Mouse (Mus musculus) heart, adult 2 months (tissue): ENCODE data around the gene Hgd. TPM values are rescaled to one million over a fixed set of nuclear protein-coding genes. Genes with fewer than 3 reads are reported as not detected.

Source experiments
- DNase-seq, 2 experiments: peaks; one replicate each; pipeline ENCODE4 v3.0.0; 2021
- H3K27ac ChIP-seq: fragments of 200-600 bp; 2 replicates; pipeline ENCODE4 v1.8.1; 2022
- H3K27me3 ChIP-seq: fragments of 200-500 bp; 2 replicates; pipeline ENCODE4 v1.6.1; 2012; ENCODE audit warnings: mild to moderate bottlenecking, low read length, inconsistent platforms, mixed read lengths; ENCODE audit not compliant: control insufficient read depth, insufficient read depth
- H3K36me3 ChIP-seq: fragments of 200-500 bp; 2 replicates; pipeline ENCODE4 v1.6.1; 2012; ENCODE audit warnings: low read length, inconsistent platforms; ENCODE audit not compliant: control insufficient read depth, insufficient read depth
- H3K4me1 ChIP-seq: fragments of 200-500 bp; 2 replicates; pipeline ENCODE4 v1.6.1; 2011; ENCODE audit warnings: low read length; ENCODE audit not compliant: control insufficient read depth, insufficient read depth
- H3K4me3 ChIP-seq: fragments of 200-600 bp; 2 replicates; pipeline ENCODE4 v1.8.1; 2022
- H3K79me2 ChIP-seq: fragments of 200-500 bp; replicated peaks from 2 replicates; pipeline ENCODE4 v1.6.1; 2012; ENCODE audit warnings: mild to moderate bottlenecking, inconsistent platforms, low read length, moderate library complexity, mixed read lengths; ENCODE audit not compliant: control insufficient read depth, insufficient read depth
- H3K9ac ChIP-seq: fragments of 200-500 bp; 2 replicates; pipeline ENCODE4 v1.6.1; 2012; ENCODE audit warnings: low read depth, mild to moderate bottlenecking, control low read depth, inconsistent platforms, low read length, mixed read lengths
- CTCF ChIP-seq: fragments of 200-600 bp; IDR thresholded peaks from 2 replicates; pipeline ENCODE4 v1.8.1; 2022; ENCODE audit warnings: antibody characterized with exemption, mild to moderate bottlenecking, moderate library complexity
- EP300 ChIP-seq: fragments of 200-500 bp; IDR thresholded peaks from 2 replicates; pipeline ENCODE4 v1.6.1; 2011; ENCODE audit warnings: low read depth, low read length, control low read depth; ENCODE audit not compliant: insufficient read depth
- POLR2A ChIP-seq: fragments of 200-500 bp; IDR thresholded peaks from 2 replicates; pipeline ENCODE4 v1.6.1; 2011; ENCODE audit warnings: mild to moderate bottlenecking, low read depth, low read length, control low read depth; ENCODE audit not compliant: insufficient read depth
- WGBS: fragments of 180-500 bp; shearing (Covaris S2); methylation state at CpG from one replicate; pipeline ENCODE4 v1.1.7; 2018; 5-methylcytosine and 5-hydroxymethylcytosine counted together
- intact Hi-C: fragments of 180-260 bp; cut with DNase I; formaldehyde crosslinking; loops from one replicate; pipeline ENCODE4 v1.15.1; 2025
- polyA plus RNA-seq: library from polyadenylated mRNA; depleted of rRNA; stranded (reverse); fragments of >200 nt; gene quantifications from 2 replicates; pipeline ENCODE4 v1.2.3, GENCODE M21; 2012
- total RNA-seq, 2 experiments: library from RNA; stranded (reverse); gene quantifications; 2 replicates each; pipeline ENCODE4 v1.2.3; 2021

The Hgd gene
- total and polyA plus RNA-seq, 3 experiments = 0.08 TPM; not detected in 2

DNA sequence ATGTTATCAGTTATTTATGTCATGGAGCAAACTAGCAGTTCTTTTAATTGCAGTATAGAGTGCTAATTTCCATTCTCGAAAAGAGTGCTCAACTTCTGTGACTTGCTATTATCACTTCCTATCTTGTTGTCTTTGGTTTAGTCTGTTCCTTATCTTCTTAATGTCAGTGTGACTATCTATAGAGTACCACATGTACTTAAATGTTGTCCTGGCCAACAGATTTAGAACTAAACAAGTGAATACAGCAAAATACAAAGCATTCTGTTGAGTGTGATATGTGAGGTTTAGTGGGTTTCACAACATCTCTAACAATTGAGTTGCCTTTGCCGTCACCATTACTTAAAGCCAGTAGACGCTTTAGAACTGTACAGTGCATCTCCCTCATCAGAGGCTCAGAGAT lies 27.1 kb upstream of the Hgd start:
- no peaks in the 10 kb centered on the region for H3K79me2 ChIP-seq
- H3K4me1 ChIP-seq = no peaks in the 10 kb centered on the region; the same call in 1 of the 2 replicates
- 87% methylated on average over 3 of the region's 3 CpGs for WGBS
- H3K36me3 ChIP-seq = peaks cover 1% of the 10 kb centered on the region; the same call in 1 of the 2 replicates
- no peak for DNase-seq
- intact Hi-C loops = no loop called here
- H3K27ac ChIP-seq = no peak overlapping the region
- H3K4me3 ChIP-seq = no peak overlapping the region
- no peak overlapping the region for H3K9ac ChIP-seq
- TF ChIP-seq CTCF = no peak
- TF ChIP-seq EP300 = no peak
- no peak for TF ChIP-seq POLR2A
- no peaks in the 10 kb centered on the region for H3K27me3 ChIP-seq

DNA sequence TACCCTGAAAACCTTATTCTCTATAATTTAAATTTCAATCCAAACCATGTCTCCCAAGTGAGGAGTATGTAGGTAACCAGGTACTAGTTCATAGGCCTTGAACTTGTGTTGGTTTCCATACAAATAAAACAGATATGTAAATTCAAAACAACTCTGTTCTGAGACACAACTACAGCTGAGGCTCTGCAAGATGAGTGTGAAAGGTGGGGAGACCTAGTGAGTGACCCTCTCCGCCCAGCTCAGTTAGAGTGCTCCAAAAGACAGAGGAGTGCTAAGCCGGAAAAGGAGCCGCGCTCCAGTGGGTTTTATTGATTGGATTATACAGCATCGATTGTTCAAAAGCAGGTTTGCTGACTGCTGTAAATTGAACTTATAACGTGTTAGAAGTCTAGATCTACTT lies 17.5 kb upstream of the Hgd start:
- no peaks in the 10 kb centered on the region for H3K79me2 ChIP-seq
- no peaks in the 10 kb centered on the region for H3K27me3 ChIP-seq
- intact Hi-C loops = no loop called here
- H3K4me3 ChIP-seq = no peak overlapping the region
- TF ChIP-seq EP300 = no peak
- no peak overlapping the region for H3K27ac ChIP-seq
- DNase-seq = no peak
- 97% methylated on average over 6 of the region's 6 CpGs for WGBS
- no peak overlapping the region for H3K9ac ChIP-seq
- peaks cover 4% of the 10 kb centered on the region for H3K36me3 ChIP-seq
- H3K4me1 ChIP-seq = no peaks in the 10 kb centered on the region

DNA sequence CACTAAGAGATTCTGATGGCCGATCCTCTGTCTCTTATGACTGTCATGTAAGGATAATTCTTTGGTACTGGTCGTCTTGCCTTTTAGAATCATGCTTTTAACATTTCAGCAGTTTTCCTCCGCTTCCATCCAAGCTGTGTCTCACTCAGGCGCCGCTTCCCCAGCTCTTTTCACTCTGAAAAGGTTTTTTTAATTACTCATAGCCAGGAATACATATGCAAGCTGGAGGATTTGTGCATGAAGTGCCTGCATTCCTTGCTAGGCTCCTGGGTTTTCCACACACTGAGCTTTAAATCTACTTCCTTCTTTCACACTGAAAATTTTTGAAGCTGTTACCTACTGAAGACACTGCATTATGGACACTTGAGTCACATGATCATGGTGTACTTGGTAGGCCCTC lies 17.0 kb upstream of the Hgd start:
- TF ChIP-seq EP300 (no peak), CTCF (no peak), POLR2A (no peak)
- Histone ChIP-seq H3K36me3 (peaks cover 4% of the 10 kb centered on the region), H3K27ac (no peak overlapping the region), H3K79me2 (no peaks in the 10 kb centered on the region), H3K4me3 (no peak overlapping the region), H3K27me3 (no peaks in the 10 kb centered on the region), H3K9ac (no peak overlapping the region), H3K4me1 (no peaks in the 10 kb centered on the region)
- 93% methylated on average over 5 of the region's 5 CpGs for WGBS
- DNase-seq = no peak
- intact Hi-C loops = no loop called here

DNA sequence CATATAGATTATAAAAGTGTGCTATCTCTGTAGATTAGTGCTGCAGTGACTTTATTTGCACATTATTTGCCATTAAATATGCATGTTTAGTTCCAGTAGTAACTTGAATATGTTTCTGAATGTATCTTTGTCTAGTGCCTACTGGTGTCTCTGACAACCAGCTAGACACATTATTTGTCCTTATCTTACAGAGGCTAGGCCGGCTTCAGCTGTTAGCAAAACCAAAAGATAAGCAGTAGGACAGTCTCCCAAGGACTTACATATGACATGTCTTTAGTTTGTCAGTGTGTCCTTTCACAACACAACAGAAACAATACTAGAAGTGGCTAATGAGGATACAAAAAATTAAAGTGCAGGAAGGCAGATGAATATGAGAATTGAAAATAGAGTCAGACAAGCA lies 14.8 kb upstream of the Hgd start:
- no peaks in the 10 kb centered on the region for H3K4me1 ChIP-seq
- no peak overlapping the region for H3K4me3 ChIP-seq
- H3K27ac ChIP-seq = no peak overlapping the region
- peaks cover 4% of the 10 kb centered on the region for H3K36me3 ChIP-seq
- H3K79me2 ChIP-seq = no peaks in the 10 kb centered on the region
- H3K27me3 ChIP-seq = no peaks in the 10 kb centered on the region
- no peak for TF ChIP-seq EP300
- no peak for TF ChIP-seq CTCF
- no peak for TF ChIP-seq POLR2A
- intact Hi-C loops = no loop called here
- 39% methylated on average over 1 of the region's 1 CpGs for WGBS
- DNase-seq = no peak
- no peak overlapping the region for H3K9ac ChIP-seq

DNA sequence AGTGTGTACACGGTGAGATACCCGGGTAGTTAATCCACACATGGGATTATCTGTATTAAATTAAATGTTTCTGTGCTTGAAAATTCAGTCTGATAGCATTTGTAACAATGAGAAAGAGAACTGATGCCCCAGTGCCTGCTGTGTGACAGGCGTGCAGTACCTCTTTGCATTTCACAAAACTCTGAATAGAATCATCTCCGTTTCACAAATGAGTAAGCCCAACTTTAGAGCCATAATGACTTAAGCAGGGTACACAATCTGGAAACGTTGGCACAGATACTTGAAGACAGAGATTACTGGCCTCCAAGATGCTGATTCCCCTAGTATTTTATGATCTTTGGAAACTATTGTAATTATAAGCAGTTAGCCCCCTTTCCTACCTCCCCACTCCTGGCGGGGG lies 13.8 kb upstream of the Hgd start:
- WGBS = 89% methylated on average over 6 of the region's 6 CpGs
- DNase-seq = no peak
- Histone ChIP-seq H3K4me3 (no peak overlapping the region), H3K36me3 (peaks cover 4% of the 10 kb centered on the region), H3K79me2 (no peaks in the 10 kb centered on the region), H3K27ac (no peak overlapping the region), H3K27me3 (no peaks in the 10 kb centered on the region), H3K4me1 (no peaks in the 10 kb centered on the region), H3K9ac (no peak overlapping the region)
- TF ChIP-seq EP300 = no peak
- no peak for TF ChIP-seq CTCF
- TF ChIP-seq POLR2A = no peak
- intact Hi-C loops = no loop called here

DNA sequence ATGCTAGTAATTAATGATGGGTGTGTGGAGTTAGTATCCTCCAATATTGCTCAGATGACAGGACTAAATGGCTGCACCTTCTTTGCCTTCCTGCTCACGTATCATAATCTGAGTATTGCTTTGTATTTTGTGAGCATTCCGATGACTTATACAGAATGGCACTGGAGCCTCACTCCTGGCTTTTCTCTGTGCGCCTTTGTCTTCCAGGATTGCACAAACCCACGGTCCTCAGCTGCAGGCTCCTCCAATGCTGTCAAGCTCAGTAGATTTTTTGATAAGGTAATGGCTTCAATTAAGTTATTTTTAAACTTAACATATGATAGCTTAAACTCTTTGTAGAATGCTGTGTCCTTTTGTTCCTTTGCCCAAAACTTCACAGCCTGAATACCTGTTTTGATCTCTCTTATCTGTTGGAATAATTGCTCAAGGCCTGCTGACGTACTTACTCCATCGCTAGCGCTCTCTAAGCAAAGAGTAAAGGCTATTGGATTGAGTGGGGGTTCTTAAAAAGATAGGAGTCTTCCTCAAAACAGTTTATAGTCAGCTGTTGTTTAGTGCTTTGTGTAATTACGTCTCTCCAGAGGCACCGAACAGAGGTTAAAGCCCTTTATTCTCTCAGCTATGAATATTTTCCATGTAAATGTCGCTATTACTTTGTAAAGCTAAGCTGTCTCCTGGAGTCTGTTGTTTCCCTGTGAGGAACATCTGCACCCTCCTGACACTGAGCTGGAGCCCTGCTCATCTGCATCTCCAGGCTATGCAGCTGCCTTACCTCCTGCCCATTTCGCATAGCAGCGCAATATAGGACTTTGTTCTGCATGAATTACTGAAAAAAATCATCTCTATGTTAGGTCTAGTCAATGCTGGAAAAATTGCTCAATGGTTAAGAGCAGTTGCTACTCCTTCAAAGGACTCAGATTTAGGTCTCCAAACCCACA lies 12.6 kb upstream of the Hgd start:
- WGBS = 91% methylated on average over 12 of the region's 12 CpGs
- H3K36me3 ChIP-seq = peaks cover 4% of the 10 kb centered on the region

More for the DNA sequence above, 12.6 kb upstream of the Hgd start:
- TF ChIP-seq CTCF = no peak
- no peak for TF ChIP-seq EP300
- no peak for TF ChIP-seq POLR2A
- Histone ChIP-seq H3K79me2 (no peaks in the 10 kb centered on the region), H3K4me3 (no peak overlapping the region), H3K27ac (no peak overlapping the region), H3K4me1 (no peaks in the 10 kb centered on the region), H3K27me3 (no peaks in the 10 kb centered on the region), H3K9ac (no peak overlapping the region)
- intact Hi-C loops = no loop called here
- no peak for DNase-seq
